Mouse (Mus musculus) lung, embryonic 15.5 days (tissue): ENCODE data around the gene Col2a1. TPM values are rescaled to one million over a fixed set of nuclear protein-coding genes. Genes with fewer than 3 reads are reported as not detected.

Experiments
- ATAC-seq: fragments of 200-750 bp; cut with Nextera tagmentation; 2 replicates; pipeline ENCODE4 v1.8.0; 2017; ENCODE audit warnings: moderate number of reproducible peaks, borderline replicate concordance; ENCODE audit not compliant: low FRiP score, low TSS enrichment; ENCODE audit errors: extremely low read depth
- H3K27ac ChIP-seq: fragments of 300-500 bp; sonication (generic); 2 replicates; pipeline ENCODE4 v1.5.1; 2015; ENCODE audit warnings: moderate library complexity, mild to moderate bottlenecking, inconsistent platforms
- H3K27me3 ChIP-seq: fragments of 300-500 bp; sonication (generic); 2 replicates; pipeline ENCODE4 v1.6.1; 2015; ENCODE audit warnings: inconsistent platforms
- H3K36me3 ChIP-seq: fragments of 300-500 bp; sonication (generic); 2 replicates; pipeline ENCODE4 v1.6.1; 2015; ENCODE audit warnings: inconsistent platforms
- H3K4me1 ChIP-seq: fragments of 300-500 bp; sonication (generic); 2 replicates; pipeline ENCODE4 v1.6.1; 2015; ENCODE audit warnings: inconsistent platforms
- H3K4me2 ChIP-seq: fragments of 300-500 bp; sonication (generic); 2 replicates; pipeline ENCODE4 v1.6.1; 2015; ENCODE audit warnings: inconsistent platforms, mild to moderate bottlenecking, moderate library complexity
- H3K4me3 ChIP-seq: fragments of 300-500 bp; sonication (generic); 2 replicates; pipeline ENCODE4 v1.5.1; 2015; ENCODE audit warnings: mild to moderate bottlenecking, inconsistent platforms
- H3K9ac ChIP-seq: fragments of 300-500 bp; sonication (generic); 2 replicates; pipeline ENCODE4 v1.6.1; 2015; ENCODE audit warnings: inconsistent platforms
- H3K9me3 ChIP-seq: fragments of 300-500 bp; sonication (generic); 2 replicates; pipeline ENCODE4 v1.6.1; 2016; ENCODE audit warnings: inconsistent platforms
- WGBS: fragments of 180-500 bp; shearing (Covaris S2); methylation state at CpG from one replicate; pipeline ENCODE4 v1.1.7; 2015; 5-methylcytosine and 5-hydroxymethylcytosine counted together
- polyA plus RNA-seq: library from polyadenylated mRNA; unstranded; fragments of >200 nt; fragmentation: Nextera tagmentation; extraction: Ambion mirVana; gene quantifications from 2 replicates; pipeline ENCODE4 v1.2.1, GENCODE M21; 2015

Col2a1 gene
- polyA plus RNA-seq, 1 experiment from 2014 or later = 20.1 TPM

DNA sequence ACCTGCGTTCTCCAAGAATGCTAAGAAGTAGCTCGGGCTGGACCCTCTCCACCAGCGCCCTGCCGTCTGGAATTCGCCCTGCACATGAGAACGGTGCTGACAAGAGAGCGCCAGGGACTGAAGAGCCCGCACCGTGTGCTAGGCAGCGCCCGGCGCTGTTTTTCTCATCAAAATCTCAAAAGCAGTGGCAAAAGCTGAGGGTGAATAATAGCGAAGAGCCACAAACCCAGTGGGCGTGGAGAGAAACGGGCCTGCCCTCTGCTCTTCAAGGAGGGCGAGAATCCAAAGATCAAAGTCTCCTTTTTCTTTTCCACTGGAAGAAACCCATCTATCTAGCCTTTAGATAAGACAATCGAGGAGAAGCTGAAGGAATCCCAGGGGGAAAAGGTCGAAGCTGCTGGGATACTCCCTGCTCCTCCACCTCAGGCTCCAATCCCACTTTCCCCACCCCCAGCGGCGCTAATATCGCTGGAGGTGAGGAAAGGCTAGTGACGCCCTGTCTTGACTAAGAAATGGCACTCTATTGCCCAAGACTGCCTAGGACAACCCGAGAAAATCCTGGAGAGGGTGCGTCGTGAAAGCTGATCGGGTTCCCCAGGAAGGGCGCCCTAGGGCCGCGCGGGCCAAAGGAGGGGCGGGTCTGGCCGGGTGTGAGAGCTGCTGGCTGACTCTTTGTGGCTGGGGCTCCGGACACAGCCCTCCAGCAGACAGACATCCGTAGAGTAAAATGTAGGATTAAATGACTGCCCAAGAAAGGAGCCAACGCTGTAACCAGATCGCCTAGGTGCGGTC is 3.0 kb downstream of the Col2a1 start:
- no peak overlapping the region for H3K27ac ChIP-seq
- peaks cover 89% of the 10 kb centered on the region for H3K27me3 ChIP-seq
- H3K9me3 ChIP-seq = no peaks in the 10 kb centered on the region
- peaks cover 60% of the 10 kb centered on the region for H3K4me1 ChIP-seq
- peak overlapping the region; percentile 21 for H3K9ac ChIP-seq
- ATAC-seq = no peak
- WGBS = 3% methylated on average over 37 of the region's 37 CpGs
- no peaks in the 10 kb centered on the region for H3K36me3 ChIP-seq
- peak overlapping the region; percentile 86 for H3K4me2 ChIP-seq
- H3K4me3 ChIP-seq = peak overlapping the region; percentile 38

DNA sequence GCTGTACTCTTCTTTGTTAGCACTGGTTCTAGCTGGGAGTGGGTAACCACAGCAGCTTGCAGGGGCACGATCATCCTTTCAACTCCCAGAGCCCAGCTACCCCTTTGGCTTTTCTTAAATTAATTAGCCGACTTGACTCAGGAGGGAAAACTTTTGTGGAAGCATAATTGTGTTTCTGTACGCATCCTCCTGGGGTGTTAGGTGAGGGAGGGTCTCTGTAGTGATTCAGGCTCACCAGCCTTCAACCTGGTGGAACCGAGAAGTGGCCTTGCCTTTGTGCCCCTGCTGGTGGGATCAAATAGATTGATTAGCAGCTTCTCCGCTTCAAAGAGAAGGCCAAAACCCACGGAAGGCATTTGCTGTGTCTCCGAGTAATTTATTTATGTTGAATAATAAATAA is 4.5 kb downstream of the Col2a1 start:
- Histone ChIP-seq H3K27me3 (peaks cover 74% of the 10 kb centered on the region), H3K36me3 (no peaks in the 10 kb centered on the region), H3K4me3 (no peak overlapping the region), H3K9me3 (no peaks in the 10 kb centered on the region), H3K9ac (no peak overlapping the region), H3K27ac (no peak overlapping the region), H3K4me2 (no peak overlapping the region), H3K4me1 (peaks cover 59% of the 10 kb centered on the region)
- WGBS = 26% methylated on average over 7 of the region's 7 CpGs
- no peak for ATAC-seq

DNA sequence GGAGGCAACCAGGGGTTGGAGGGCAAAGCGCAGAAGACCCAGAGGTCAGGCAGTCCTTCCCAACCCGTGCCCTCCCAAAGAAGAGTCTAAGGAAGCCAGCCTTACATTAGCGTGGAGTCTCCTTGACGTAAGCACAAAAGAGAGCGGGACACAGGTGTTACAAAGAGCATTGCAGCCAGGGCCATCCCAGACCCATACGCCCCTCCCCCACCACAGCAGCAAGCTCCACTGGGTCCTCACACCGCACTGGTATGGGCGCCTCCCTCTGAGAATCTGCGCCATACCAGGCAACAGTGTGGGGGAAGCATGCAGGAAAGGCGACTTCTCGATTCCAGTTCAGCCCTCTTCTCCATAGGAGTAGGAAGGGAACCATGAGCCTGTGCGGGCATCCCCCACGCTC is 4.9 kb downstream of the Col2a1 start:
- H3K27me3 ChIP-seq = peaks cover 70% of the 10 kb centered on the region
- ATAC-seq = no peak
- no peak overlapping the region for H3K27ac ChIP-seq
- H3K36me3 ChIP-seq = no peaks in the 10 kb centered on the region
- no peaks in the 10 kb centered on the region for H3K9me3 ChIP-seq
- no peak overlapping the region for H3K4me2 ChIP-seq
- 41% methylated on average over 13 of the region's 13 CpGs for WGBS
- H3K4me3 ChIP-seq = no peak overlapping the region
- no peak overlapping the region for H3K9ac ChIP-seq
- peaks cover 55% of the 10 kb centered on the region for H3K4me1 ChIP-seq

DNA sequence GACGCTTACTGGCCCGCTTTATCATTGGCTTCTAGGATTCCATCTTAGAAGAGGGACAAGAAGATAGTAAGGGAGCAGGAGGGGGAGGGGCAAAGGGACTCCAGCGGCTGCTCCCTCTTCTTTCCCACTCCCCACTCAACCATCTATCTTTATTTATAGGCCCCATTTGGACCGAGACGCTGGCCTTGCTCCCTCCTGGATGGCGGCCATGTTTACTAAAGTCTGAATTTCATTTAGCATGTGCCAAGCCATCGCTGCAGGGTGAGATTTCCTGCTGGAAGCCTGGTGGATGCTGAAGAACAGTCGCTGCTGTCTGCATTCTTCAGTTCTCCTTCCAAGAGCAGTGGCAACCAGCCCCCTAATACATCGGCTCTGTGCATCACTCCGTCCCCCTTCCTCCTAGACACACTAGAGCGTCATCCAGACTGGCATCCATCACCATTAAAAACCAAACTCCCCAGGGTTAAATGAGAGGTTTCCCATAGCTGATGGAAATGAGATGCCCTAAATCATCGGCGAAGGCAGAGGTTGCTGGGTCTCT is 7.7 kb downstream of the Col2a1 start:
- H3K4me1 ChIP-seq = peaks cover 43% of the 10 kb centered on the region
- H3K36me3 ChIP-seq = no peaks in the 10 kb centered on the region
- H3K4me3 ChIP-seq = no peak overlapping the region
- no peak overlapping the region for H3K9ac ChIP-seq
- no peak overlapping the region for H3K4me2 ChIP-seq
- H3K9me3 ChIP-seq = no peaks in the 10 kb centered on the region
- peak; percentile 71 for ATAC-seq
- WGBS = 45% methylated on average over 13 of the region's 13 CpGs
- peaks cover 51% of the 10 kb centered on the region for H3K27me3 ChIP-seq
- H3K27ac ChIP-seq = peak overlapping the region; percentile 53; the same call in 1 of the 2 replicates

DNA sequence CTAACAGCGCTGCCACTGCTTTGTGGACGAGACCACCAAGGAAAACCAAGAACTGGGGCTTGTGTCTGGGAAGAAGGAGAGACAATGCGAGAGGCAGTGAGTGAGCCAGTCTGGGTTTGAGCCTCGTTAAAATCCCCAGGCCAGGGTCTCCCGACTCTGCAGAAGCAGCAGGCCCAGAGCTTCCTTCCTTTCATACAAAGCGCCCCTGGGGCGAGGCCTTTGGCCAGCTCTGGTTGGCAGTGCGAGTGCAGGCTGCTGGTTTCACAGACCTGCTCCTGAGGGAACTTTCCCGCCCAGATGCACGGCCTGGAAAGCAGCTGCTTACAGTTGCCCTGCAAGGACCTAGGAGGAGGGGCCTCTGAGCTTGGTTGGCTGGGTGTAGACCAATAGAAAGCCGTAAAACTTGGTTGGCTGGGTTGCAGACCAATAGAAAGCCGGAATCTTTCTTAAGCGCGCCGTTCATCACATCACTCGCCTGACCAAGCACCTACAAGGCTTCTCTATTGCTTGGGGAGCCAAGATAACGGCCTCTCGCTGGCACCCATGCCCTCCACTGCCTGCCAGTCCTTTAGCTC is 11.7 kb downstream of the Col2a1 start:
- Histone ChIP-seq H3K9ac (peak overlapping the region; percentile 21), H3K4me3 (peak overlapping the region; percentile 28), H3K4me1 (peaks cover 44% of the 10 kb centered on the region), H3K36me3 (no peaks in the 10 kb centered on the region), H3K27ac (peak overlapping the region; percentile 48), H3K9me3 (no peaks in the 10 kb centered on the region), H3K27me3 (peaks cover 12% of the 10 kb centered on the region; the same call in 1 of the 2 replicates), H3K4me2 (peak overlapping the region; percentile 54)
- peak; percentile 88 for ATAC-seq
- WGBS = 11% methylated on average over 18 of the region's 18 CpGs

DNA sequence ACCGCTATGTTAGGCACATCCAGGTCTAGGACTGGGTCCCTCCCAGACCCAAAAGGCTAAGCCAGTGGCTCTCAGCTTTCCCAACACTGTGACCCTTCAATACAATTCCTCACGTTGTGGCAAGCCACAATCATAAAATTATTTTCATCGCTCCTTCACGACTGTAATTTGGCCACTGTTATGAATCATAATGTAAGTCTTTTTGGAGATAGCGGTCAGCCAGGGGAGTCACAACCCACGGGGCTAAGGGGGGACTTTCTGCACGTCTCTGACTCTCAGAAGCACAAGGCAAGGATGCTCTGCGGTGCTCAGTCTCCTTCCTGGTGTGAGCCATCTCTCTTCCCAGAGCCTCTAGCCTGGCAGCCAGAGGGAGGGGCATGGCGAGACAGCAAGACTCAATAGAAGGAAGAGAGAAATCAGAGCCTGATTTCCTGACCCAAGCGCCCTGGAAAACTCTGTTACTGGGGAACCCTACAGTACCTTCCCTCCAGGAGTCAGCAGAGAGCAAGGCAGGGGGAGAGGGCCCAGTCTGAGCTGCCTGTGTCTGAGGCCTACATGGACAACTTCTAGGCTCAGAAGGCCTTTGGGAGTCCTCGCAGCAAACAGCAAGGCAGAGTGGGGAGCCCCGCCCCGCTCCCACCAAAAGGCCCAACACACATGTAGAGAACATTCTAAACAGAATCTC is 12.3 kb downstream of the Col2a1 start:
- Histone ChIP-seq H3K36me3 (no peaks in the 10 kb centered on the region), H3K9ac (peak overlapping the region; percentile 21; the same call in 1 of the 2 replicates), H3K4me3 (no peak overlapping the region), H3K4me2 (no peak overlapping the region), H3K27me3 (0 out of 2 replicates have a peak, but pooled peaks cover 9% of the 10 kb centered on the region), H3K27ac (peak overlapping the region; percentile 48), H3K4me1 (peaks cover 39% of the 10 kb centered on the region), H3K9me3 (no peaks in the 10 kb centered on the region)
- no peak for ATAC-seq
- 61% methylated on average over 13 of the region's 13 CpGs for WGBS

DNA sequence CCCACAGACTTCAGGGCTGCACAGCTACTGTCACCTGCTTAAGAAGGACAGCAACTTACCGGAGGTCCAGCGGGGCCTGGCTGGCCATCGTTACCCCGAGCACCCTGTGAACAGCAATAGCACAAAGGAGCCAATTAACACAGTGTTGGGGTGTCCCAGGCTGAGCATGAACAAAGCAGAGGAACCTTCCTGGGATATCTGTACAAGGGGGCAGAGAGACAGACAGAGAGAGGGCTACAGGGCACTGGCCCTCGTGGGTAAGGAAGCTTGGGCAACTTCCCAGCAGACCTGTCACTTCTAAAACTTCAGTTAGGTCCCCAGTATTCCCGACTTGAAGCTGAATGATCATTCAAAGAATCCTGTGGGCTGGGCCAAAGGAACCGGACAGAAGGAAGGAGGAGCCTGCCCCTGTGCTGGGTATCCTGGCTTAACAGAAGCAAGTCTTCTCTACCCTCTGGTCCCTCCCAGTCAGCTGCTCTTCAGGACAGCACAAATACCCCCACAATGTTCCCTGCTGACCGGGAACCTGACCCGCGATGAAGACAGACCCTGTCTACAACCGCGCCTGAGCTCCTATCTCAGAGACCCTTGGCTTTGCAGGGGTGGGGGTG is 13.1 kb downstream of the Col2a1 start:
- no peak for ATAC-seq
- Histone ChIP-seq H3K4me3 (no peak overlapping the region), H3K4me1 (peaks cover 34% of the 10 kb centered on the region), H3K36me3 (no peaks in the 10 kb centered on the region), H3K4me2 (no peak overlapping the region), H3K9ac (no peak overlapping the region), H3K9me3 (no peaks in the 10 kb centered on the region), H3K27me3 (0 out of 2 replicates have a peak, but pooled peaks cover 9% of the 10 kb centered on the region), H3K27ac (no peak overlapping the region)
- WGBS = 40% methylated on average over 12 of the region's 12 CpGs

DNA sequence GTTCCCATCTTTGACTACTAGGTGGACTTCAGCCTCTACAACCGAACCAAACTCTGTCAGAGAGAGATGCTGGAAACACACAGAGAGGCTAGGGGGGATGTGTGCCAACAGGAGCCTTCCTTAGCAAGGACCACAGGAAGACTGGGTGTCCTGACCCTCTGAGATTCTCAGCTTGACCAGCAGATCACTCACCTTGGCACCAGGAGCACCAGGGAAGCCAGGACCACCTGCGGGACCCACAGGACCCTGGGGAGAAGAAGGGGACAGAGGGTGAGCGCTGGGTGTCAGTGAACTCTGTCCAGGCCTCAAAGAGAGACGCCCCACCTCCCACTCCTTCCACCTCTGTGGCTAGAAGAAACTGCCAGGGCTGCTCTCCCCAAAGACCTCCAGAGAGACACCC is 13.8 kb downstream of the Col2a1 start:
- Histone ChIP-seq H3K27me3 (0 out of 2 replicates have a peak, but pooled peaks cover 9% of the 10 kb centered on the region), H3K9me3 (no peaks in the 10 kb centered on the region), H3K4me3 (no peak overlapping the region), H3K27ac (no peak overlapping the region), H3K36me3 (no peaks in the 10 kb centered on the region), H3K4me2 (no peak overlapping the region), H3K4me1 (peaks cover 27% of the 10 kb centered on the region), H3K9ac (no peak overlapping the region)
- ATAC-seq = no peak
- 41% methylated on average over 4 of the region's 4 CpGs for WGBS

DNA sequence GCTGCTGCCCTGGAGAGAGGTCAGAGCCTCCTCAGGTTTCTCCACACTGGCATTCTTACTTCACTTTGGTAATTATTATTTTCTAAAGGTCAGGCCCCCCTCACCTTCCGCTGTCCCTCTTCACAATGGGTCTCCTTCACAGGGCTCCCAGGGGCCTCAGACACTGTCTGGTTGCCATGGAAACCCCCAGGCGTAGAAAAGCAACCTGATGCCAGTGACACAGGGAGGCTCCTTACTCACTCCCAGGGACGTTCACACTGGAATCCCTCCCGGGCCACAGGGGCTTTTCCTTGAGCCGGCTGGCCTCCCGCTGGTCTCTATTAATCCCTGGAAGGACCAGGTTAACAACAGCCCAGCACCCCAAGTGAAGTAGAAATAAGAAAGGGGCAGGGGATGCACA is 14.4 kb downstream of the Col2a1 start:
- Histone ChIP-seq H3K36me3 (no peaks in the 10 kb centered on the region), H3K9me3 (no peaks in the 10 kb centered on the region), H3K27ac (no peak overlapping the region), H3K4me1 (peaks cover 27% of the 10 kb centered on the region), H3K4me3 (no peak overlapping the region), H3K9ac (no peak overlapping the region), H3K27me3 (0 out of 2 replicates have a peak, but pooled peaks cover 9% of the 10 kb centered on the region), H3K4me2 (no peak overlapping the region)
- no peak for ATAC-seq
- WGBS = 7% methylated on average over 6 of the region's 6 CpGs

DNA sequence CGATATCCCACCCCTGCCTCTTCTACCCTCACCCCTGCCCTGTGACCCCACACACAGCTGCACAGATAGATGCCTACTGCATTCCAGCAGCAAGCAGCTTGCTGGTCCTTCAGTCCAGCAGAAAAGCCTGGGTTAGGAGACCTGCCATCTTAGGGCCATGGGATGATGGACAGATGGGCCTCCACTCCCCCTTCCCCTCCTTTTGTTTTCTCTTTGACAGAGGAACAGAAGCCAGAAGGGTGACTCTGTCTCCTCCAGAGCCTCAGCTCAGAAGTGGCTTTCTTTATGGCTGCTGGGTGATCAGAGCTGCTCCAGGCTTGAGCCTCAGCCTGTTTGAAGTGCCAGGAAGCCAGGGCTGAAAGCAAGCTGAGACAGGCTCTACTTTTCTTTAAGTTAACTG is 15.0 kb downstream of the Col2a1 start:
- WGBS = 38% methylated on average over 1 of the region's 1 CpGs
- H3K9ac ChIP-seq = no peak overlapping the region
- no peak overlapping the region for H3K27ac ChIP-seq
- 0 out of 2 replicates have a peak, but pooled peaks cover 9% of the 10 kb centered on the region for H3K27me3 ChIP-seq
- no peak overlapping the region for H3K4me3 ChIP-seq
- no peaks in the 10 kb centered on the region for H3K9me3 ChIP-seq
- ATAC-seq = no peak
- no peaks in the 10 kb centered on the region for H3K36me3 ChIP-seq
- no peak overlapping the region for H3K4me2 ChIP-seq
- H3K4me1 ChIP-seq = peaks cover 27% of the 10 kb centered on the region

DNA sequence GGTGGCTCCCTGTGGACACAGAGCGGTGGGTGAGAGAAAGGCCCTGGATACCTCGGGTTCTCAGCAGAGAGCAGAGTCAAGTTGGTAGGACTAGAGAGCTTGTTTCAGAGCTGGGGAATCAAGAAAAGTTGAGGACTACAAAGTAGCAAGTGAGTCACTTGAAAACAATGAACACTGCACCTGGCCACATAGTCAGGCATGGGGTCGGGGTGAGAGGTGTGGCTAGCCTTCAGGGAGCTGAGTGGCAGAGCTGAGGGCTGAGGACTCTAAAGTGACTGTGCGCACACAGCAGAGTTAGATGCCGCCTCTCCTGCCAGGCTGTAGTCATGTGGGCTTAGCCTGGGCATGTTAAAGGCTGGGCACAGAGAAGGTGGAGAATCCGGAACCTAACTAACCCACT is 22.9 kb downstream of the Col2a1 start:
- ATAC-seq = no peak
- H3K27ac ChIP-seq = no peak overlapping the region
- no peak overlapping the region for H3K4me3 ChIP-seq
- WGBS = 77% methylated on average over 6 of the region's 6 CpGs
- H3K4me1 ChIP-seq = no peaks in the 10 kb centered on the region
- H3K9me3 ChIP-seq = no peaks in the 10 kb centered on the region
- no peaks in the 10 kb centered on the region for H3K27me3 ChIP-seq
- H3K9ac ChIP-seq = no peak overlapping the region
- H3K4me2 ChIP-seq = no peak overlapping the region
- 0 out of 2 replicates have a peak, but pooled peaks cover 4% of the 10 kb centered on the region for H3K36me3 ChIP-seq
